Mouse (Mus musculus) CH12.LX (cell line): ENCODE measurements at regions not wholly inside any gene's neighbourhood (a gene's known extent, or its start where the extent isn't known, plus 50 kb on each side); places are given as distances from the start of the nearest gene placed in this dataset.

Source experiments
- DNase-seq: peaks from one replicate; pipeline ENCODE4 v3.0.0-alpha.2; 2013; ENCODE audit errors: extremely low read depth
- H3K27ac ChIP-seq: 2 replicates; pipeline ENCODE4 v1.5.1; 2012; ENCODE audit warnings: low read depth, mild to moderate bottlenecking, control low read depth, moderate library complexity; ENCODE audit not compliant: insufficient read depth
- H3K27me3 ChIP-seq: replicated peaks from 2 replicates; pipeline ENCODE3; 2012; ENCODE audit warnings: inconsistent platforms
- H3K36me3 ChIP-seq, 2 experiments: replicated peaks in 1 of 2; 2 replicates each; pipeline versions ENCODE3 to v1.6.1; 2012; ENCODE audit warnings: inconsistent platforms in 1 of 2, low read length in 1 of 2, mild to moderate bottlenecking in 1 of 2, mixed read lengths in 1 of 2, moderate library complexity in 1 of 2; ENCODE audit not compliant: control insufficient read depth in 1 of 2, insufficient read depth in 1 of 2
- H3K4me1 ChIP-seq, 2 experiments: 2 replicates each; pipeline ENCODE4 v1.6.1; 2012; ENCODE audit warnings: inconsistent platforms in 1 of 2, moderate library complexity in 1 of 2; ENCODE audit not compliant: insufficient read depth in 2 of 2, control insufficient read depth in 1 of 2
- H3K4me2 ChIP-seq: 2 replicates; pipeline ENCODE4 v1.6.1; 2012; ENCODE audit warnings: low read depth, mild to moderate bottlenecking, control low read depth; ENCODE audit not compliant: poor library complexity, insufficient read depth, severe bottlenecking
- H3K4me3 ChIP-seq, 3 experiments: fragments of 150-350 bp in 1 of 3; sonication (generic) in 1 of 3; replicated peaks in 1 of 3; 2 replicates each; pipeline versions ENCODE3 to v1.5.1; 2011 to 2012; ENCODE audit warnings: low read depth in 2 of 3, low read length in 2 of 3, mild to moderate bottlenecking in 2 of 3, moderate library complexity in 2 of 3, control low read depth in 1 of 3, improper control_type of control experiment in 1 of 3, inconsistent platforms in 1 of 3, mixed read lengths in 1 of 3; ENCODE audit not compliant: poor library complexity in 1 of 3
- H3K79me2 ChIP-seq: replicated peaks from 2 replicates; pipeline ENCODE4 v1.6.1; 2012; ENCODE audit warnings: mild to moderate bottlenecking, moderate library complexity; ENCODE audit not compliant: control insufficient read depth, poor library complexity, insufficient read depth, severe bottlenecking; ENCODE audit errors: extremely low read depth
- H3K9ac ChIP-seq: 2 replicates; pipeline ENCODE4 v1.6.1; 2012; ENCODE audit warnings: low read depth, mild to moderate bottlenecking, control low read depth, moderate library complexity; ENCODE audit not compliant: insufficient read depth
- H3K9me3 ChIP-seq: replicated peaks from 2 replicates; pipeline ENCODE3; 2012; ENCODE audit warnings: low read length, inconsistent platforms, mixed read lengths
- BHLHE40 ChIP-seq: IDR thresholded peaks from 2 replicates; pipeline ENCODE4 v1.6.1; 2011; ENCODE audit warnings: mild to moderate bottlenecking, low read depth, low read length, improper control_type of control experiment
- CHD1 ChIP-seq: IDR thresholded peaks from 2 replicates; pipeline ENCODE4 v1.6.1; 2012; ENCODE audit warnings: low read depth, low read length, improper control_type of control experiment, inconsistent platforms
- CTCF ChIP-seq, 2 experiments: IDR thresholded peaks in 1 of 2; conservative IDR thresholded peaks in 1 of 2; 2 replicates each; pipeline ENCODE4 v1.5.1; 2011 to 2012; ENCODE audit warnings: low read depth in 2 of 2, low read length in 2 of 2, improper control_type of control experiment in 1 of 2, inconsistent platforms in 1 of 2, mild to moderate bottlenecking in 1 of 2, moderate library complexity in 1 of 2
- EP300 ChIP-seq: IDR thresholded peaks from 2 replicates; pipeline ENCODE4 v1.6.1; 2011; ENCODE audit warnings: low read length, improper control_type of control experiment
- HCFC1 ChIP-seq: IDR thresholded peaks from 2 replicates; pipeline ENCODE4 v1.6.1; 2012; ENCODE audit warnings: low read depth, mild to moderate bottlenecking, inconsistent platforms, low read length, improper control_type of control experiment
- IRF4 ChIP-seq: IDR thresholded peaks from 2 replicates; pipeline ENCODE4 v1.6.1; 2014; ENCODE audit warnings: low read depth, mild to moderate bottlenecking, inconsistent platforms, low read length, improper control_type of control experiment
- JUN ChIP-seq: IDR thresholded peaks from 2 replicates; pipeline ENCODE4 v1.6.1; 2011; ENCODE audit warnings: low read depth, mild to moderate bottlenecking, low read length, improper control_type of control experiment, moderate library complexity; ENCODE audit not compliant: insufficient read depth
- KAT2A ChIP-seq: IDR thresholded peaks from 2 replicates; pipeline ENCODE4 v1.6.1; 2012; ENCODE audit warnings: low read length, improper control_type of control experiment, inconsistent platforms; ENCODE audit not compliant: insufficient replicate concordance
- MAFK ChIP-seq: IDR thresholded peaks from 2 replicates; pipeline ENCODE4 v1.6.1; 2011; ENCODE audit warnings: low read length, improper control_type of control experiment; ENCODE audit not compliant: insufficient replicate concordance
- MAX ChIP-seq: IDR thresholded peaks from 2 replicates; pipeline ENCODE4 v1.6.1; 2011; ENCODE audit warnings: low read length, improper control_type of control experiment
- MAZ ChIP-seq: IDR thresholded peaks from 2 replicates; pipeline ENCODE4 v1.6.1; 2012; ENCODE audit warnings: low read depth, mild to moderate bottlenecking, inconsistent platforms, low read length, improper control_type of control experiment, moderate library complexity
- NRF1 ChIP-seq: IDR thresholded peaks from 2 replicates; pipeline ENCODE4 v1.6.1; 2014; ENCODE audit warnings: low read depth, mild to moderate bottlenecking, inconsistent platforms, low read length, improper control_type of control experiment, moderate library complexity
- POLR2A ChIP-seq: IDR thresholded peaks from 2 replicates; pipeline ENCODE4 v1.6.1; 2011; ENCODE audit warnings: low read depth, mild to moderate bottlenecking, improper control_type of control experiment, low read length
- POLR2AphosphoS2 ChIP-seq: IDR thresholded peaks from 2 replicates; pipeline ENCODE4 v1.6.1; 2011; ENCODE audit warnings: low read depth, low read length, improper control_type of control experiment
- SIN3A ChIP-seq: IDR thresholded peaks from 2 replicates; pipeline ENCODE4 v1.6.1; 2012; ENCODE audit warnings: low read length, improper control_type of control experiment, inconsistent platforms
- TBP ChIP-seq: conservative IDR thresholded peaks from 2 replicates; pipeline ENCODE4 v1.6.1; 2011; ENCODE audit warnings: low read depth, low read length, improper control_type of control experiment
- UBTF ChIP-seq: IDR thresholded peaks from 2 replicates; pipeline ENCODE4 v1.6.1; 2012; ENCODE audit warnings: low read depth, mild to moderate bottlenecking, inconsistent platforms, low read length, improper control_type of control experiment, moderate library complexity
- USF1 ChIP-seq: IDR thresholded peaks from 2 replicates; pipeline ENCODE4 v1.6.1; 2014; ENCODE audit warnings: low read depth, mild to moderate bottlenecking, inconsistent platforms, low read length, improper control_type of control experiment
- USF2 ChIP-seq: conservative IDR thresholded peaks from 2 replicates; pipeline ENCODE4 v1.6.1; 2011; ENCODE audit warnings: low read depth, low read length, improper control_type of control experiment
- ZNF384 ChIP-seq: IDR thresholded peaks from 2 replicates; pipeline ENCODE4 v1.6.1; 2012; ENCODE audit warnings: low read depth, low read length, improper control_type of control experiment, inconsistent platforms
- dilution Hi-C: fragments of 300-500 bp; cut with MboI; formaldehyde crosslinking; loops from 2 replicates; pipeline ENCODE4 v1.14.3; 2020; ENCODE audit warnings: low sequenced_read_pairs; ENCODE audit not compliant: extremely low pct_unique_long_range_greater_than_20kb, extremely low pct_ligation_motif_present
- in situ Hi-C: fragments of 300-500 bp; cut with MboI; formaldehyde crosslinking; loops from 3 replicates; pipeline ENCODE4 v1.14.3; 2019; ENCODE audit warnings: low sequenced_read_pairs, low pct_ligation_motif_present, low pct_unique_long_range_greater_than_20kb, mixed read lengths

DNA sequence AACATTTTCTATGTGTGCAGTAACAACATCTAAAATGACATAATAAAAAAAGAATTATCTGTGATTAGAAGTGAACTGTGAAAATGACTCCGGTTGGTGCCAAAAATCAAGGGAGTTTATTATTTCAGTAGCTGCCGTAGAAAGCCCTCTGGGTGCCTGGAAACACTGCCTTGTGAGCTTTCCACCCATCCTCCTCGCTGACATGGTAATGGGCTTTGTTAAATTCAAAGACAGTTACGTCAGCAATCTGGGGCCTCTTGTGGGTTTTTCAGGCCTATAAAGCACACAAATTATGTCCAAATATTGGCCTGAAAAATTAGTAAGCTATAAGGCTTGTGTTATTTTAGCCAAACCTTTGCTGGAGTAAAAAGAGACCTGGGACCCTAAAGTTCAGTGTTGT lies 454.4 kb upstream of the Sox9 start:
- dilution Hi-C loops = no loop called here
- no peak overlapping the region for H3K4me2 ChIP-seq

DNA sequence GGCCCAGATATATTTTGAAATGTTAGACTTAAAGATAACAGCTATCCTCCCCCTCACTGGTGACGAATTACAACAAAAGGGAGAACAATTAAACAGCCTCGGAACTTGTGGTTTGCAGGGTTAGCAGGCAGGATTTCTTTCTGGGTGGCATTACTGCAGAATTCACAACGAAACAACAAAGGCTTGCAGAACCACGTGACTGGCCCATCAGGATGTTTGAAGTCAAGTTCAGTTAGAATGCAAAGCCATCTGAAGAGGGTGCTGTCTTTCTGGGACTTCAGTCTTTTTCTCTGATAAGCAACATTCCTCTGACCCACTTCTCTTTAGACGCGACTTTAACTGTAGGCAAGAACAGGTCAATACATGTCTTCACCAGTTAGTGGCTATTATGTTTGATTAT lies 436.9 kb upstream of the Sox9 start:
- Histone ChIP-seq H3K9me3 (peaks cover 74% of the 10 kb centered on the region), H3K4me1 (no peaks in the 10 kb centered on the region), H3K79me2 (no peaks in the 10 kb centered on the region), H3K36me3 (no peaks in the 10 kb centered on the region), H3K27me3 (no peaks in the 10 kb centered on the region), H3K27ac (no peak overlapping the region), H3K4me2 (no peak overlapping the region), H3K4me3 (no peak overlapping the region), H3K9ac (no peak overlapping the region)
- in situ Hi-C loops = no loop called here
- TF ChIP-seq MAX (no peak), IRF4 (no peak), BHLHE40 (no peak), JUN (no peak), EP300 (no peak), KAT2A (no peak), ZNF384 (no peak), MAZ (no peak), USF2 (no peak), TBP (no peak), POLR2AphosphoS2 (no peak), HCFC1 (no peak), USF1 (no peak), POLR2A (no peak), CHD1 (no peak), CTCF (conservative IDR thresholded peaks at IDR 0.05 in 1 of 2, IDR thresholded peaks at IDR 0.05 in 1 of 2; ENCODE audit: low read depth in 2 of 2, low read length in 2 of 2) (no peak), MAFK (no peak), UBTF (no peak), SIN3A (no peak), NRF1 (no peak)
- DNase-seq = no peak
- dilution Hi-C loops = no loop called here

More for the DNA sequence above, 454.4 kb upstream of the Sox9 start:
- Histone ChIP-seq H3K4me1 (no peaks in the 10 kb centered on the region), H3K36me3 (no peaks in the 10 kb centered on the region), H3K4me3 (no peak overlapping the region), H3K27ac (no peak overlapping the region), H3K27me3 (no peaks in the 10 kb centered on the region), H3K9me3 (peaks cover 51% of the 10 kb centered on the region), H3K79me2 (no peaks in the 10 kb centered on the region), H3K9ac (no peak overlapping the region)
- TF ChIP-seq KAT2A = no peak
- DNase-seq = no peak
- in situ Hi-C loops = no loop called here
